Mouse (Mus musculus): Measurements from ENCODE around the gene Atxn7l2. TPM values are rescaled to one million over a fixed set of nuclear protein-coding genes. Genes with fewer than 3 reads are reported as not detected.
A peak's percentile ranks its signal among the peaks of the same experiment; 100 is the strongest.

Gene Atxn7l2
- polyA plus RNA-seq, 1 experiment: 0.55 TPM

DNA sequence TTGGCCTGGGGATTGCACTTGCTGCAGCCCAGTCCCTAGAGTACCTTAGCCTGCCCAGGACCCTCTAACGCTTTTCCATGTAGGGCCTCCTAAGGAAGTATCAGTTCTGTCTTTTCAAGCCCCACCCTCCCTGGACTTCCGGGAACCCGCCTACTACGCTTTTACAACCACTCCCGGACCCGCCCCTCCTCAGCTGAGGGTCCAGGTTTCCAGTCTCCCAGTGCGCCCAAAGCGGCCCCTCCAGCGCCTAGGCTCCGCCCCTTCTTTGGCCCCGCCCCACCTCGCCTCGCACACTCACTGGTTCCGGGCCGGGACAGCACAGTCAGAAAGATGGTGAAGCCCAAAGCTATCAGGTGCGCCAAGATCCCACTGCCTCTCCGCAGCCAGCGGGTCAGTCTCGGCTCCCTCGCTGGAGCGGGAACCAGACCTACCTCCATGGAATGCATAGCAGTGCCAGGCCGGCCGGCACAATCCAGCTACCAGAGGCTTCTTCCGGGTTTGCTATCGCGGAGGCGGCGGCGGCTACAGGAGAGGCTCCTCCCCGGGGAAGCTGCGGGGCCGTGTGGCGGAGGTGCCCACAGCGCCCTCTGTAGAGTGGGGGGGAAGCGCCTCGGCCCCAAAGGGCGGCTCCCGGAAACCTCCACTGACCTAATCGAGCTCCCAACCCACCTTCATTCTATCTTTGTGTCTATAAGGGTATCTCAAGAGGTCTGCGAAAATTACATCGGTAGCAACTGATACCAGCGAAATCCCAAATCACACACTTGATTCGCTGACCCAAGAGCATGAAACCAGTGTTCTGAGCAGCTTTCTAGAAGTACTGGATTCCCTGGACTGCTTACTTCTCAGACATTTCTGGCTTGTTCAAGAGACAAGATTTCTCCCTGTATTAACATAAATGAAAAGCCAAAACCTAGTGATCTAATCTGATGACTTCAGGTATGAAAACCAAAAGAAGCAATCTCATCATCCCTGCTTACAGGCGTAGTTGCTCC is 10.1 kb downstream of the Atxn7l2 start, which contains the start of gene Cyb561d1:
TSS of gene Cyb561d1 (minus strand) at position 884 of the 995 bp plus-strand sequence.
- Histone ChIP-seq H3K9me3 (ENCODE audit: control insufficient read depth, low read length) (no peaks in the 10 kb centered on the region), H3K36me3 (ENCODE audit: control insufficient read depth) (peaks cover 47% of the 10 kb centered on the region), H3K27me3 (ENCODE audit: control insufficient read depth) (no peaks in the 10 kb centered on the region), H3K4me3 (replicated peaks) (peak within 1 kb of the TSS; percentile 73), H3K4me1 (ENCODE audit: control insufficient read depth) (peaks cover 47% of the 10 kb centered on the region)
- TF ChIP-seq GATA1 (IDR thresholded peaks at IDR 0.05; ENCODE audit: low read length): no peak
- no peak for TF ChIP-seq TAL1 (IDR thresholded peaks at IDR 0.05; ENCODE audit: low read length)

DNA sequence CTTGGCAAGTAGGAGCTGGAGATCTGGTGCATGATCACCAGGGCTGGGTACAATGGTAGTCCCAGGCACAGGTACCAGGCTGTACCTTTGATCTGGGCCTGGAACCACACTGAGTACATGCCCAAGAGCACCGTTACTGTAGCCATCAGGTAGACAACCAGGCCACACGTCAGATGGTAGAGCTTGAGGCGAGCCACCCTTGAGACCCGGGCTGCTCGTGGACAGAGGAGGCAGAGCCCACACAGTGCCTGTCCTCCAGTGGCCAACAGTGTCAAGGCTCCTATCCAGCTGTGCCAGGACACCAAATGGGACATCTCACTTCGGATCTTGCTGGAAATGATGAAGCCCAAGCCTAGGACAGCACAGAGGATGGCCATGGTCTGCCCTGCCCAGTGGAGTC is 11.5 kb downstream of the Atxn7l2 start:
- no peaks in the 10 kb centered on the region for H3K9me3 ChIP-seq (ENCODE audit: control insufficient read depth, low read length)
- peaks cover 35% of the 10 kb centered on the region for H3K36me3 ChIP-seq (ENCODE audit: control insufficient read depth)
- H3K4me1 ChIP-seq (ENCODE audit: control insufficient read depth): peaks cover 51% of the 10 kb centered on the region
- TF ChIP-seq GATA1 (IDR thresholded peaks at IDR 0.05; ENCODE audit: low read length) (no peak), TAL1 (IDR thresholded peaks at IDR 0.05; ENCODE audit: low read length) (no peak)
- H3K27me3 ChIP-seq (ENCODE audit: control insufficient read depth): no peaks in the 10 kb centered on the region
- peak overlapping the region; percentile 73 for H3K4me3 ChIP-seq (replicated peaks)

DNA sequence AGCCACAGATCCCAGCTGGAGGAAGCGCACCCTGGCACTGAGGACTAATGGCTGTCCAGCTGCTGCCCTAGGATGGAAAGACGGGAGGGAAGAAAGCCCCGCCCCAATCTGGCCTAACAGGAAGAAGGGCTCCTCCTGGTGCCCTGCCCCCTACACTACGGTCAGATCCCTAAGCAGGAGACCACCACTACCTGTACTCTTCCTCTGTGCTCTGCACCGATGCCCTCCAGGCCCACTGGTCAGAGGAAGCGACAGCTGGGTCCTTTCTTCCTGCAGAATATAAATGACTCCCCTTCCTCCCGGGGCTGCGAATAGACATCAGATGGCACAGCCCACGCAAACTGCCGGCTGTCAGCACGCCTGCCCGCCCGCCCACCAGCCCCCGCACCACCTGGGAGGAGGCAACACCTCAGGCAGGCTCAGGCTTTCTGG is 13.7 kb downstream of the Atxn7l2 start:
- H3K4me3 ChIP-seq (replicated peaks): no peak overlapping the region
- H3K4me1 ChIP-seq (ENCODE audit: control insufficient read depth): peaks cover 48% of the 10 kb centered on the region
- H3K9me3 ChIP-seq (ENCODE audit: control insufficient read depth, low read length): no peaks in the 10 kb centered on the region
- H3K27me3 ChIP-seq (ENCODE audit: control insufficient read depth): no peaks in the 10 kb centered on the region
- TF ChIP-seq TAL1 (IDR thresholded peaks at IDR 0.05; ENCODE audit: low read length) (no peak), GATA1 (IDR thresholded peaks at IDR 0.05; ENCODE audit: low read length) (no peak)
- peaks cover 19% of the 10 kb centered on the region for H3K36me3 ChIP-seq (ENCODE audit: control insufficient read depth)

DNA sequence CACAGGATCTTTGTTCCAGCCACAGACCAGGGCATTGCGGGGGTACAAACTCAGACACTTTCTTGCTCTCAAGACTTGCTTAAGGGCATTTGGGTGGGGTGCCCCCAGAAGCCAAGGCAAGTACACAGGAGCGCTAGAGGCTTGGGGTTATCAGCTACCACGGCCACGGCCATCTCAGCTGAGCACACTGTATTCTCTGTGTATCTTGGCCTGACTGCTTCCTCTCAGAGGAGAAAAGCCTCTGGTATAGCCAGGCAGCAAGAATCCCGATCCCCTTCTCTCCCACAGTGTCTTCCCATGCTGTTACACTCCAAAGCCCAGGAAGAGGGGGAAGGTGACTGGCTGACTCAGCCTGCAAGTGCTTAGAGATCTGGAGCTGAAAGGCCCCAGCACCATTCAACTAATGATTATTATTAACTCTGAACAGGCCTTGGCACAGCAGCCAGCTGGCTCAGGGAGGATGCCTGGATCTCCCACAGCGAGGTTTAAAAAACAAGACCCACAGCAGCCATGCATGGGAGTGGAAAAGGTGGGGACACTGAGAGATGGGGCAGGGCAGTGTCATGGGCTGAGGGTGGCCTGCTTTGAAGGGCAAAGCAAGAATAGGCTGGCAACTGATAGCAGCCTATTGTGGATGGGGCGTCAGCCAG is 14.7 kb downstream of the Atxn7l2 start:
- H3K27me3 ChIP-seq (ENCODE audit: control insufficient read depth): no peaks in the 10 kb centered on the region
- peaks cover 44% of the 10 kb centered on the region for H3K4me1 ChIP-seq (ENCODE audit: control insufficient read depth)
- H3K36me3 ChIP-seq (ENCODE audit: control insufficient read depth): peaks cover 19% of the 10 kb centered on the region
- no peak overlapping the region for H3K4me3 ChIP-seq (replicated peaks)
- H3K9me3 ChIP-seq (ENCODE audit: control insufficient read depth, low read length): no peaks in the 10 kb centered on the region
- TF ChIP-seq TAL1 (IDR thresholded peaks at IDR 0.05; ENCODE audit: low read length): no peak
- no peak for TF ChIP-seq GATA1 (IDR thresholded peaks at IDR 0.05; ENCODE audit: low read length)

DNA sequence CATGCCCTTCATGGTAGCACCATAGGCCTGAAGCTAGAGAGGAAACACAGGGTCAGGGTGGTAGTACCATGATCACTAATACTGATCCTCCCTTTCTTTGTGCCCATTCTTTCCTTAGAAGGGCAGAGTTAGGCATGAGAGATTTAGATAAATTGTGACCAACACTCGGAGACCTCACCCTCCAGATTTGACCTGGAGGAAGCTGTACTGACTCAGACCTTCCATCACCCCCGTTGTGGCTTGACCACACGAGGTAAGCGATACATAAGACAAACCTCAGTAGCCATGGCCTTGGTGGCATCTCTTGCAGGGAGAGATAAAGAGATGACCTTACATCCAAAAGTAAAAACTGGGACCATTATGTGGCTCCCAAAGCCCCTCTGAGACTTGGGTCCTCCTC is 15.4 kb downstream of the Atxn7l2 start:
- TF ChIP-seq TAL1 (IDR thresholded peaks at IDR 0.05; ENCODE audit: low read length) (no peak), GATA1 (IDR thresholded peaks at IDR 0.05; ENCODE audit: low read length) (no peak)
- Histone ChIP-seq H3K27me3 (ENCODE audit: control insufficient read depth) (peaks cover under 1% of the 10 kb centered on the region; the same call in 1 of the 2 replicates), H3K4me1 (ENCODE audit: control insufficient read depth) (peaks cover 39% of the 10 kb centered on the region), H3K36me3 (ENCODE audit: control insufficient read depth) (peaks cover 19% of the 10 kb centered on the region), H3K4me3 (replicated peaks) (no peak overlapping the region), H3K9me3 (ENCODE audit: control insufficient read depth, low read length) (no peaks in the 10 kb centered on the region)

DNA sequence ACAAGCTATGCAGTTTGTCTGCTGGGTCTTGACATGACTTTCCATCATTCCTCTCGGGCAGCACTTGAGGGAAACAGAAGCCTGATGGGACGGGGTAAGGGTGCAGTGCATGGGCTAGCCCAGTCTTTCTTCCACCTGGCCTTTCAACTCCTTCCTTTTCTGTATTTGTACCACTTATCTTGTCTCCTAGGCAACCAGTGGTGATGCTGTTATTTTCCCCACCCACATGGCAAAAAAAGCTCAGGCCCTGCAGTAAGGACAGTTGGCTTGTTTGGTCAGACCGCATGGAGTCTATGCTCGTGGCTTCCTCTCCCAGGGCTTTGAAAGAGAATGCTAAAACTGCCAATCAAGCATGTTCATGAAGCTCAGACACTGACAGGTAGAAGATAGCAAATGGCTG is 17.0 kb downstream of the Atxn7l2 start:
- H3K4me3 ChIP-seq (replicated peaks): no peak overlapping the region
- H3K9me3 ChIP-seq (ENCODE audit: control insufficient read depth, low read length): no peaks in the 10 kb centered on the region
- peaks cover 9% of the 10 kb centered on the region for H3K27me3 ChIP-seq (ENCODE audit: control insufficient read depth)
- TF ChIP-seq GATA1 (IDR thresholded peaks at IDR 0.05; ENCODE audit: low read length) (no peak), TAL1 (IDR thresholded peaks at IDR 0.05; ENCODE audit: low read length) (no peak)
- peaks cover 11% of the 10 kb centered on the region for H3K36me3 ChIP-seq (ENCODE audit: control insufficient read depth)
- H3K4me1 ChIP-seq (ENCODE audit: control insufficient read depth): peaks cover 23% of the 10 kb centered on the region

DNA sequence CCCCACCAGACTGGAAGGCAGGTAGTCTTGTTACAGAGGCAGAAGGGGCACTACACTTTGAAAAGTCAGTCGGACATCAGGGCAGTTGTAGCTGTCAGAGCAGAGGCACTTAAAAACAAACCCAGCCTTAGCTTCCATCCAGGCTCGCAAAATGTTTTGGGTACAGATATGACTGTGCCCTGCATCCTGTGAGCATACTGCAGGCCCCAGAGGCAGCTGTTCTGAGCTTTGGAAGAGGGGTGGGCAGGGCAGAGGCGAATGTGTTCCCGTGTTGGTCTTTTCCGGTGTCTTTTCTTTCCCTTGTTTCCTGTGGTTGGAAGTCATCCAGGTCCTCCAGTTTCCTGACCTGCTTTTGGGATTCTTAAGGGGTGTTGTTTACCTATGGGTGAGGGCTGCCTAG is 20.8 kb downstream of the Atxn7l2 start:
- Histone ChIP-seq H3K9me3 (ENCODE audit: control insufficient read depth, low read length) (no peaks in the 10 kb centered on the region; the same call in 1 of the 2 replicates), H3K4me3 (replicated peaks) (no peak overlapping the region), H3K4me1 (ENCODE audit: control insufficient read depth) (peaks cover 21% of the 10 kb centered on the region), H3K36me3 (ENCODE audit: control insufficient read depth) (no peaks in the 10 kb centered on the region), H3K27me3 (ENCODE audit: control insufficient read depth) (peaks cover 46% of the 10 kb centered on the region)
- TF ChIP-seq TAL1 (IDR thresholded peaks at IDR 0.05; ENCODE audit: low read length): no peak
- TF ChIP-seq GATA1 (IDR thresholded peaks at IDR 0.05; ENCODE audit: low read length): no peak

DNA sequence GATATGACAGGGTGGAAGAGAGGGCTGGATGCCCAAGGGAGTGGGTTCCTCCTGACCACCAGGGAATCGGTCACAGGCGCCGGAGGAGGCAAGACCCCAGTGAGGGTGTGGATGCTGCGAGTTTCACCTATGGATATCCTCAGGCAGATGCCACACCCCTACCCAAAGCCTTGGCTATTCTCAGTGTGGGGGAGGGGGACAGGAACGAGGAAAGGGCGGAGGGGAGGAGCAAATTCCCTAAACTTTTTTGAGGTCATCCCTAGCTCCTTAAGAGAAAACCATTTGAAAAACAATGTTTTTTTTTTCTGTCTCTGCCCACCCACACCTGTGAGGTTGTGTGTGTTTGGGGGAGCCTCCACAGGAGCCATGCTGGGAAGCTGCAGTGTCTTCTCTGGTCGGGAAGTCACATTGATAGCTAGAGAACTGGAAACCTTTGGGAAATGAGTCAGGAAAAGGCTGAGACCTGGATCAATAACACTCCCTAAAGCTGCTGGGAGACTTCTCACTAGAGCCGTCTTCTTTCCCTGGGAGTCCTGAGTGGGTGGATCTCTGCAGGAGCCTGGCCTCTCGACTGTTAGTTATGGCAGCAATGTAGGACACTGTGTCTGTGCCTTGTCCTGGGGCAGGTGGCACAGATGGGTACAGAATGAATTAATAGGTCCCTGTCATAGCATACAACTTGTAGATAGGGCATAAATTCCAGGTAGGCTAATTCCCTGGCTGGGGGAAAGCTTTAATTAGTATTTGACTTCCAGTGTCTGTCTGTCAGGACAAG is 21.8 kb downstream of the Atxn7l2 start:
- H3K9me3 ChIP-seq (ENCODE audit: control insufficient read depth, low read length): no peaks in the 10 kb centered on the region; the same call in 1 of the 2 replicates
- peaks cover 56% of the 10 kb centered on the region for H3K27me3 ChIP-seq (ENCODE audit: control insufficient read depth)
- no peaks in the 10 kb centered on the region for H3K36me3 ChIP-seq (ENCODE audit: control insufficient read depth)
- no peak overlapping the region for H3K4me3 ChIP-seq (replicated peaks)
- peaks cover 19% of the 10 kb centered on the region for H3K4me1 ChIP-seq (ENCODE audit: control insufficient read depth)
- TF ChIP-seq TAL1 (IDR thresholded peaks at IDR 0.05; ENCODE audit: low read length): no peak
- no peak for TF ChIP-seq GATA1 (IDR thresholded peaks at IDR 0.05; ENCODE audit: low read length)

Measured in erythroblast, embryonic 14.5 days (primary cell).